Mouse (Mus musculus): ENCODE results near the gene Pak1ip1.

The Pak1ip1 gene

DNA sequence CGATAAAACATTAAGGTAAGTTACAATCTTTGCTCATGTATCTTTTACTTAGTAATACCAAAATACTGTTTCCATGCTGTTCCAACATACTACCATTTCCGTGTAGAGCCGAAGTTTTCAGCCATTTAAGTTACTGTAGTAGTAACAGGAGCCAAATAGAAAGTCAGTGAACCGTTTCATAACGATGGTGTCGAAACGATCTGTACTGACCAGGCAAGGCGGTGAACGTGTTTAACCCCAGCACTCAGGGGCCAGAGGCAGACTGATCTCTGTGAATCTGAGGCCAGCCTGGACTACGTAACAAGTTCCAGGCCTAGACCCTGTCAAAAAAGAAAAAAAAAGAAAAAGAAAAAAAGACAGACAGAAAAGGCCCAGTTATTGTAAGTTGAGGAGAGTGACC is 7.4 kb downstream of the Pak1ip1 start:
- no peak for DNase-seq

DNA sequence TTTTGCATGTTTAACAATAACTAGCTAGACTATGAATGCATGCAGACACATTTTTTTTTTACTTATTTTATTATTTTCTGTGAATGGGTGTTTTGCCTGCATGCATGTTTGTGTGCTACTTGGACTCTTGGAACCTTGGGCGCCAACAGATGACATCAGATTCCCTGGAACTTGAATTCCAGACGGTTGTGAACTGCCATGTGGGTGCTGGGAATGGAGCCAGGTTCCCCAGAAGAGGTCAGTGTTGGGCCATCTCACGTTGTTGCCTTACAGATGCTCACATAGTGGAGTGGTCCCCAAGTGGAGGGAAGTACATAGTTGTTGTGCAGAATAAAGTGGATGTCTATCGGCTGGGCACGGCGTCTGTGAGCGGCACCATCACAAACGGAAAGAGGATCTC is 8.1 kb downstream of the Pak1ip1 start:
- no peak for DNase-seq

DNA sequence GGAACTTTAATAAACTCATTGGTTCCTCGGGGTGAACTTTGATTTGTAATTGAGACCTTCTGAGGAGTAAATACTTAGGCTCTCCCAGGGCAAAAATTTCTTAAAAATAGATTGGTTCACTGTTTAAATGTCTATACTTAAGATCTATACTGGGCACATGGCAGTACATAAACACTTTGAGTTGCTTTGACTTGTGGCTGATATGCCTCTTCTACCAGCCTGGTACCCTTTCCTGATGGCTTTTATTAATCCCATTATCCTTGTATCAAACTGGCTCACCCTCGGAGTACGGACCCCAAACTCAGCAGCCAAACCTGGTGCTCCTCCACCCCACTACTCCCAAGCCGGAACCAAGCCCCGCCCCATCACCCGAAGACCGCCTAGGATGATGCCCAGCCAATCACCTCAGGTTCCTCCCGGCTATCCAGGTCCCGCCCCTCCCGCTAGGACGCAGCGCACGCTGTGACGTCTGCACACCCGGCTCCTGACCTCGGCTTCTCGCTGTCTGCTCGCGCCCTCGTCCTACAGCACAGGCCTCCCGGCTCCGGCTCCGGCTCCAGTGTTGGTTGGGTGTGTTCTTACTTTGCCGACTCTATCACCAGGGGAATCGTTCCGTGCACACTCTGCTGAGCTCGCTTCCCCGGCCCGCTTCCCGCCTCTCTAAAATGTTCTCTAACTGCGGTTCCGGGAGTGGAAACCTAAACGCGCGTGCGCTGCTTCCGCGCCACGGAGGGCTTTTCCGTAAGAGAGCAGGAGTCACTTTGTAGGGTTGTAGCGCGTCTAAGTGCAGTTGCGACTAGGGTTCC is 15.2 kb downstream of the Pak1ip1 start, which contains the start of gene Tmem14c:
TSS of gene Tmem14c (plus strand) at position 464 of the 806 bp plus-strand sequence.
- DNase-seq, result peak; percentile 98

- no peak for DNase-seq
These were observed 16.1 kb downstream of the Pak1ip1 start for GRCm38 (mm10) chr13:41016797-41017405.

DNA sequence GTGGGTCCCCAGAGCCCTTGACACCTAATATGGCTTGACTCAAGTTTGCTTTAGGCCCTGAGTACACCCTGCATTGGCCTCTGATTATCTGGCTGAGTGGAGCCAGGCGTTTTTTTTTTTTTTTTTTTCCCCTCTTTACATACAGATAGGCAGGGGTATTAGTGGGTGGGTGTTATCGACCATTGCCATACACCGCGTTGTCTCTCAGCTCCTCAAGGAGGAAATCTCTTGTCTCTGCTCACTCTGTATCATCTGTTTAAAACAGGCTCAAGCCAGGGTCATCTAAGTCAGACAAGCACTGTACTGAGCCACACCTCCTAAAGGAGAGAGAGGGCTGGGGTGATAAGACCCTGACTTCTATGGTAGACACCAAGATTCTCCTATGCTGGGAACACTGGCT is 17.0 kb downstream of the Pak1ip1 start:
- DNase-seq, result no peak

DNA sequence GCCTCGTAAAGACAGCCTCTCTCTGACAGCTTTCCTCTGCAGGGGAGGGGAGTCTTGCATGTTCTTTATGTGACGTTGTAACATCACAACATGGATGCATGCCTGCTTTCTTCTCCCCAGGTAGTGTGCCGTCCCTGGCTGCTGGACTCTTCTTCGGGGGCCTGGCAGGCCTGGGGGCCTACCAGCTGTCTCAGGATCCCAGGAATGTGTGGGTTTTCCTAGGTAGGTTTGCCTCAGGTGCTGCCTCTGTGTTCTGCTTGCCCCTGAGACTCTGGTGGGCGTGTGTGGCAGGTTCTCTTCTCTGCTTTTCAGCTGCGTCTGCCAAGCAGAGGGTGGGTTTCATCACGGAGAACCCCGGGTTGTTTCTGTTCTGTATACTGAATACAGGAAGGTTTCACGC is 17.4 kb downstream of the Pak1ip1 start:
- no peak for DNase-seq

DNA sequence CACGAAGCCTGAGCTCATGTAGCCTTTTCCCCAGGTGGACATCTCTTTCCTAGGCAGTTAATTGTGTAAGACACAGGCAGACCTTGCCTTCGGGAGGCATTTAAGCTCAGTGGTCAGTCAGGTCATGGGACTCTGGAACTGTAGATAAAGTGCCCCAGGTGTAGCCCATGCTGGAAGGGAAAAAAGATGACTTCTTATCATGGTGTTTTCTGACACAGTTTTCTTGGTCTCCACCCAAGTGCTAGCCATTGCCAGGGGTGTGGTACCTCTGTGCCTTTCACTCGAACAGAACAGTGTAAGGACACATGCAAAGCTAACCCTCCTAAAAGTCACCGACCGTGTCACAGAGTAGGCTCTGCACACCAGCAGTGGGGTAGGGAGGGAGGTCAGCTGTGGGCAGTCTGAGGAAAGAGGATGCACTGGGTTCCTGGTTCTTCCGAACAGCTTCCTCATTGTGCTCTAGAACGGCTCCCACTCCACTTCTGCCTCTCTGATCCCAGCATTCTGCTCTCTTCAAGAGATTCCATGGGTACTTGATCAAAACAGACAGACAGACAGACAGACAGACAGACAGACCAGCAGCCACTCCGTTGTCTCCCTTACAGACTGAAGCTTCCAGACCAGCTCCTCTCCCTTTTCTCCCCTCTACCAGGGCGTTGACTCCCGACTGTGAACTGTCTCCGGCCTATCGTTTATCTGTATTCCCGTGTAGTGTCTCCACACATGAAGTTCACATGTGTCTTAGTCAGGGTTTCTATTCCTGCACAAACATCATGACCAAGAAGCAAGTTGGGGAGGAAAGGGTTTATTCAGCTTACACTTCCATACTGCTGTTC is 18.2 kb downstream of the Pak1ip1 start:
- DNase-seq, result no peak

GRCm38 (mm10) chr13:41020494-41020893 is 19.7 kb downstream of the Pak1ip1 start:
- no peak for DNase-seq

GRCm38 (mm10) chr13:41021607-41022006 is 20.8 kb downstream of the Pak1ip1 start:
- no peak for DNase-seq

DNA sequence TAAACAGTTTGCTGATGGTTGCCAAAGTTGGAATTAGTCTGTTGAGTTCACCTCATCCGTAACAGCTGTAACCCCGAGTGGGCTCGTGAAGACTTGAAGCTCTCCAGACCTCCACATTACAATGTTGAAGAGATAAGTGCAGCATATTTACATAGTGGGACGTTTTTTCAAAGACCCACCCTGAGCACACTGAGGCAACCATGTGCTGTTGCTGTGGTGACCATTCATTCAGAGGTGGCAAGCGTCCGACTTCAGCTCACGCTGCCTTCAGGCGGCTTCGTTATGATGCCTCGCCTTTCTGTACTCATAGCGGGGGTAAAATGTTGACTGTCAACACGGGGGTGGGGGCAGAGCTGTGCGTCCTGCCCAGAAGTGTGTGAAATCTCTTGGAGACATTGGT is 21.3 kb downstream of the Pak1ip1 start:
- DNase-seq, result no peak

DNA sequence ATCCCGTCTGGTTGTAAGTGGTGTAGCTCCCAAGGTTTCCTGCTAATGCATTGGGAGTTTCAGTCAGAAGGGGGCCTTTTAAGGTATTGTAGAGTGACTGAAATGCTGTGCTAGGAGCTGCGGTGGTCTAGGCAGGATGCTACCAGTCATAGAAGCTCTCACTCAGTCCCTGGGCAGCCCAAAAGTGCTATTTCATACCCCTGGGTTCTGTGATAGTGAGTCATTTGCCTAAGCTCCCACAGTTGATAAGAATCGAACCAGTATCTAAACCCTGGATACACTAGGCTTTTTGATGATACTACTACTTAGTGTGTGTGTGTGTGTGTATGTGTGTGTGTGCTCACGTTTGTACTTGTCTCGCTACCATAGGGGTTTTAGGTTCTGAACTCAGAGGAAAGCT is 29.3 kb downstream of the Pak1ip1 start:
- DNase-seq, result no peak

DNA sequence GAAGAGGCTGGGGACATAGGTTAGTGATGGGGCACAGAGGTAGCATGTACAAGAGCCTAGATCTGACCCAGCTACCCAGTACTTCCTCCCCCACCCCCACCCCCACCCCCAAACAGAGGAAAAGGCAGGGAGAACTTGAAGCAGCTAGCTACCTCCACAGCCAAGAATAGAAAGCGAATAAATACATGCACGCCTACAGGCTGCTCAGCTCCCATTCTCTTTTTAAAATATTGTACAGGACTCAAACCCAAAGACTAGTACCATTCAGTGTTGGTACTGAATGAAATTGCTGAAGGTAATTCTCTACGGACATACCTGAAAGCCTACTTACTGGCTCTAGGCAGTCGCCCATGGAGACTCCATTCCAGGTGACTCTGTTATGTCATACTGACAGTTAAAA is 41.7 kb downstream of the Pak1ip1 start:
- no peak for DNase-seq

DNA sequence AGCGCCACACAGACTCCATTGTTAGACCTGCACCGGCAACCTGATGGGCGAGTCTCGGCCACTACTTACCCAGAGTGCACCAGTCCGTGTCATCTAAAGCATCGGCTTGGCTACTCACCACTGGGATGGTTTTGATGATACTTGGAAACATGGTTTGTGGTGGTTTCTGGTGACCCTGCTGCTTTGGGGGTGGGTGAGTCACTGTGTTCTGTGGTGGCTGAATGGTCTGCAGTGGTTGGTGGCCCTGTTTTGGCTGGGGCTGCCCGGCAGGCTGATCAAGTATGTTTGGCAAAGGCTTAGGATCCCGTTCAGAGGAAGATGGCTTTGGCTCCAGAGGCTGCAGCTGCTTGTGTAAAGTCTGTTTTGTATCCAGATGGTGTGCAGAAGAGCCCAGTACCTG is 45.1 kb downstream of the Pak1ip1 start:
- DNase-seq, result no peak

DNA sequence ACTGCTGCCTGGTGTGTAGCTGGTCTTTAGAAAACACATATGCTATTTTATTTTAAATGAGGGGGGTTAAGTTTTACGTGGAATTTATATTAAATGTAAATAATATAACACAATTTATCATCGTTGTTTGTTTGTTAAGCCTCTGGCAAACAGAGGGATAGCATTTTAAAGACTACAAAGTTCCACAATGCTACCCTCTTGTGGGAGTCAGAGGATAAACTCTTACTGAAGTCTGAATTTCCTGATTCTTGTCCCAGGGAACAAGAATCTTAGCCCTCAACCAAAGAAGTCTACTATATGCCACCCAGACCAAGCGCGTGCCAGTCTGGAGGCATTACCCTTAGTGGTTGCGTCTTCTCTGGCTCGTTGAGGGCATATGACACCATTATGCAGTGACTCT is 46.5 kb downstream of the Pak1ip1 start:
- no peak for DNase-seq

DNA sequence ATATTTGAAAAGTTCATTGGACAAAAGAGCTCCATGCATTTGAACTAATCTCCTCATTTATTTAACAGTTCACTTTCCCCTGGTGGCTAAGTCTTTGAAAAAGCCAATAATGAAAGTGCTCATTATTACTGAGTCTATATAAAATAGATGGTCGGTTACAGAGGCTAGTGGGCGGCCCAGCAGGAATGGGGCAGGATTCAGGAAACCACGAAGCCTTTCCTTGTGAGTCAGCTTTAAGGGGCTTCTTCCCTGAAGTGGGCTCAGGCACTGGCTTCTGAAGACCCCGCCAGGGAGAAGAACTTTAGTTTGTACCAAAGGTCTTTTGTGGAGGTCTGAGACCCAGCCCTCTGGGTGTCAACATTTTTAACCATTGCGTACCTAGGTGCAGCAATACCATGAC is 51.1 kb downstream of the Pak1ip1 start:
- DNase-seq, result no peak
